Mouse (Mus musculus): ENCODE results near the gene Nabp1. TPM values are rescaled to one million over a fixed set of nuclear protein-coding genes. Genes with fewer than 3 reads are reported as not detected.
"Not testable (repeated sequence)": the region's sequence is repeated elsewhere in the genome, so short reads cannot be mapped to it uniquely, and the experiment has no call there.

Nabp1 gene
- polyA plus RNA-seq, 1 experiment from 2014 or later, result 7.2 TPM

- Histone ChIP-seq H3K27ac (ENCODE audit: low read depth) (no peak overlapping the region), H3K4me2 (ENCODE audit: low read depth, low read length) (no peak overlapping the region), H3K4me3 (ENCODE audit: low read depth, low read length) (no peak overlapping the region), H3K27me3 (ENCODE audit: insufficient read depth, low read length) (no peaks in the 10 kb centered on the region), H3K4me1 (ENCODE audit: insufficient read depth) (no peaks in the 10 kb centered on the region; the same call in 1 of the 2 replicates), H3K36me3 (replicated peaks; ENCODE audit: insufficient read depth, low read length) (no peaks in the 10 kb centered on the region), H3K9me3 (ENCODE audit: low read length) (no peaks in the 10 kb centered on the region), H3K9ac (replicated peaks) (no peak overlapping the region)
- TF ChIP-seq CTCF (IDR thresholded peaks at IDR 0.05; ENCODE audit: low read depth), result no peak
- TF ChIP-seq EP300 (IDR thresholded peaks at IDR 0.05; ENCODE audit: low read depth), result no peak
- no peak for DNase-seq
- ATAC-seq, result no peak
- 48% methylated on average over 5 of the region's 5 CpGs for WGBS (ENCODE audit: insufficient replicate concordance)
These were observed 32.9 kb downstream of the Nabp1 start for GRCm38 (mm10) chr1:51445161-51445853.

GRCm38 (mm10) chr1:51429775-51430174, 48.5 kb downstream of the Nabp1 start:
- H3K9ac ChIP-seq (replicated peaks), result no peak overlapping the region
- H3K4me3 ChIP-seq (ENCODE audit: low read depth, low read length), result no peak overlapping the region
- no peak for DNase-seq
- no peaks in the 10 kb centered on the region for H3K9me3 ChIP-seq (ENCODE audit: low read length)
- no peaks in the 10 kb centered on the region for H3K27me3 ChIP-seq (ENCODE audit: insufficient read depth, low read length)
- H3K4me1 ChIP-seq (ENCODE audit: insufficient read depth), result no peaks in the 10 kb centered on the region
- H3K36me3 ChIP-seq (replicated peaks; ENCODE audit: insufficient read depth, low read length), result no peaks in the 10 kb centered on the region
- no peak for ATAC-seq
- no peak overlapping the region for H3K4me2 ChIP-seq (ENCODE audit: low read depth, low read length)
- no peak for TF ChIP-seq EP300 (IDR thresholded peaks at IDR 0.05; ENCODE audit: low read depth)
- no peak for TF ChIP-seq CTCF (IDR thresholded peaks at IDR 0.05; ENCODE audit: low read depth)
- 32% methylated on average over 1 of the region's 1 CpGs for WGBS (ENCODE audit: insufficient replicate concordance)
- H3K27ac ChIP-seq (ENCODE audit: low read depth), result no peak overlapping the region

DNA sequence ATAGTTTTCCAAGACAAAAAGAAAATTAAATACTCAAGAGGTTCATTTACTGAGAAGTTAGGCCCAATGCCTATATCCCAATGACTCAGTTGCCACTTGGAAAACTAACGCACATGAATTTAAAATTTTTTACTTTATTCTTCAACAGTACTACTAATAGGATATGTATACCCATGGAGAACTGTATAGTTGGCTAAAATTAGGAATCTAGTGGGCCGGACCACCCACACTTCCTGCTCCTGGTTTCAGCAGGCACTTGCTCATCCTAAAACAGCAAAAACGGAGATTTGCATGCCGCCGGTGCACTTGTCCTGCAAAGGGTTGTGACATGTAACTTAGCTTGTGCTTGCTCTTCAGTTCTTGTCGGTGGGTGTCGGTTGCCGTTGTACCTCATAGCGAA, 51.9 kb downstream of the Nabp1 start:
- WGBS (ENCODE audit: insufficient replicate concordance), result 91% methylated on average over 9 of the region's 9 CpGs

GRCm38 (mm10) chr1:51421029-51421428, 57.2 kb downstream of the Nabp1 start:
- not testable (repeated sequence) for H3K4me2 ChIP-seq (ENCODE audit: low read depth, low read length); ATAC-seq; H3K27me3 ChIP-seq (ENCODE audit: insufficient read depth, low read length); DNase-seq; H3K27ac ChIP-seq (ENCODE audit: low read depth); H3K9me3 ChIP-seq (ENCODE audit: low read length); H3K36me3 ChIP-seq (replicated peaks; ENCODE audit: insufficient read depth, low read length); H3K4me3 ChIP-seq (ENCODE audit: low read depth, low read length); H3K4me1 ChIP-seq (ENCODE audit: insufficient read depth); H3K9ac ChIP-seq (replicated peaks)
- WGBS (ENCODE audit: insufficient replicate concordance), result 91% methylated on average over 8 of the region's 8 CpGs

More for the DNA sequence above, 51.9 kb downstream of the Nabp1 start:
- H3K4me3 ChIP-seq (ENCODE audit: low read depth, low read length), result no peak overlapping the region
- no peak overlapping the region for H3K9ac ChIP-seq (replicated peaks)
- H3K36me3 ChIP-seq (replicated peaks; ENCODE audit: insufficient read depth, low read length), result no peaks in the 10 kb centered on the region
- H3K27ac ChIP-seq (ENCODE audit: low read depth), result no peak overlapping the region
- ATAC-seq (no peak), DNase-seq (no peak)
- H3K4me1 ChIP-seq (ENCODE audit: insufficient read depth), result no peaks in the 10 kb centered on the region
- no peak overlapping the region for H3K4me2 ChIP-seq (ENCODE audit: low read depth, low read length)
- H3K9me3 ChIP-seq (ENCODE audit: low read length), result no peaks in the 10 kb centered on the region
- H3K27me3 ChIP-seq (ENCODE audit: insufficient read depth, low read length), result no peaks in the 10 kb centered on the region
- TF ChIP-seq CTCF (IDR thresholded peaks at IDR 0.05; ENCODE audit: low read depth), result no peak
- no peak for TF ChIP-seq EP300 (IDR thresholded peaks at IDR 0.05; ENCODE audit: low read depth)

GRCm38 (mm10) chr1:51418753-51419152, 59.5 kb downstream of the Nabp1 start:
- 61% methylated on average over 5 of the region's 5 CpGs for WGBS (ENCODE audit: insufficient replicate concordance)
- DNase-seq, result no peak
- no peaks in the 10 kb centered on the region for H3K9me3 ChIP-seq (ENCODE audit: low read length)
- H3K27ac ChIP-seq (ENCODE audit: low read depth), result no peak overlapping the region
- TF ChIP-seq CTCF (IDR thresholded peaks at IDR 0.05; ENCODE audit: low read depth) (no peak), EP300 (IDR thresholded peaks at IDR 0.05; ENCODE audit: low read depth) (no peak)
- no peak for ATAC-seq
- no peak overlapping the region for H3K4me2 ChIP-seq (ENCODE audit: low read depth, low read length)
- no peaks in the 10 kb centered on the region for H3K27me3 ChIP-seq (ENCODE audit: insufficient read depth, low read length)
- H3K4me3 ChIP-seq (ENCODE audit: low read depth, low read length), result no peak overlapping the region
- no peaks in the 10 kb centered on the region for H3K4me1 ChIP-seq (ENCODE audit: insufficient read depth)
- H3K9ac ChIP-seq (replicated peaks), result no peak overlapping the region
- H3K36me3 ChIP-seq (replicated peaks; ENCODE audit: insufficient read depth, low read length), result no peaks in the 10 kb centered on the region

Other genes starting within 250 kb of the Nabp1 start
- gene Cavin2, start 189.3 kb downstream of the Nabp1 start, polyA plus RNA-seq (2015; fragmentation: Nextera tagmentation; extraction: Ambion mirVana), result 24.7 and 28.0 TPM in 2 replicates